In the genomic region with DNA sequence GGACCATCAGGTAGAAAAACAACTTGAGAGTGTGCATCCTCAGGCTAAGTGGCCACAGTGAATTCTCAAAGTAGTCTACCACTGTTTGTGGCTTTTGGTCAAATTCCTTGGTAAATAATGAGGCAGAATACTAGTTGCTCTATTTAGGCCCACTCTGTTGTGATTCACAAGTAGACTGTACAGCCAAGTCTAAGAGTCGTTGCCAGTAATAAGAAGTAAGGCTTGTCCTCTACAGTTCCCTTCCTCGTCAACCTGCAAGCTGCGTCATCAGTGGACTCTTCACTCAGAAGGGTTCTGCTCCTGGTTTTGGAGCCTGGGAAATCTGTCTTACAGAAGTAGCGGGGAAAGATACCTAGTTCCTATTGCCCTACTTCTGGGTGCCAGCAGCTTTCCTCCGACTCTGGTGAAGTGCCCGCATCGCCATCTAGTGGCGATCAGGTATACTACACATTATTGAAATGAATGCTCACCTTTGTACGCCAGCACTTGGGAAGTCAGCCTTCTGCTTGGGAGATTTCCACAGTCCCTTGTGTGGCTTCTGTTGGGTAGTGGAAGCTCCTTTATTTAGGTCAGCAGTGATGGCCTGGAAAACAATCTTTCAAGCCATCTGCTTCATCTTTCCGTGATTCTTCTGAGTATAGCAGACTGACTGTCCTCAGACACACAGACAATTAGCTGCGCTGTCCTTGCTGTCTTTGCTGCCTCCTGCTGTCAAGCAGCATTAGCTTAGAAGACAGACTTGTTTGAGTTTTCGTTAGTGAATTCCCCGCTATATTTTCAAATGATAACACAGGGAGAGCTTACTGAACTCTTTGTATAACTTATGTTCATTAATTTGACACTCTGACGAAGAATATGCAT, we compare ENCODE assay signal across 9 mouse cellular contexts.
DNase-seq lines count a peak whose midpoint lies in the region; ATAC-seq and TF ChIP-seq lines count a peak whose summit lies in the region.
"Had no signal": no experiment of that assay in that cellular context is flagged by ENCODE, and none has a peak within 500 bp of the region (broad histone marks: within the 10 kb centered on the region; RNA-seq: fewer than 3 reads in every experiment).

No protein-coding gene starts in this region.

- no peak overlapping the region for H3K27ac ChIP-seq in ES-E14 (ENCODE audit: insufficient read depth, low read depth, low read length, poor library complexity, severe bottlenecking)
- H3K27ac ChIP-seq in forebrain, embryonic 13.5 days = no peak overlapping the region
- no peak overlapping the region for H3K27ac ChIP-seq in liver, postnatal 0 days (ENCODE audit: low read depth)
- H3K27ac ChIP-seq in thymus, adult 2 months (ENCODE audit: control insufficient read depth, insufficient read depth, low read length) = no peak overlapping the region

- TF ChIP-seq POLR2A in thymus, adult 2 months (IDR thresholded peaks at IDR 0.05; ENCODE audit: control insufficient read depth, extremely low read depth, insufficient read depth, low read length, poor library complexity) = no peak

- DNase-seq in ES-E14 (ENCODE audit: low read depth, low spot score) = peak; percentile 81
- peak; percentile 80 to 83 for DNase-seq in heart, postnatal 14 days
- DNase-seq in kidney, postnatal 4 days = peak; percentile 75 to 83
- DNase-seq in liver, postnatal 0 days = peak; percentile 66
- DNase-seq in thymus, adult 2 months = peak; percentile 67

- peak overlapping the region; percentile 33; the same call in 1 of the 2 replicates for H3K4me2 ChIP-seq in forebrain, embryonic 13.5 days
- H3K4me2 ChIP-seq in liver, postnatal 0 days (ENCODE audit: low read depth, low read length) = no peak overlapping the region

- intact Hi-C loops in heart, postnatal 14 days (cut with DNase I) = loop anchor here (1.0 to 10.0 kb wide), 2 partner anchors 252 to 439 kb away; no protein-coding TSS in a partner anchor

- no peaks in the 10 kb centered on the region for H3K9me3 ChIP-seq in ES-E14 (ENCODE audit: control insufficient read depth, insufficient read depth, low read depth, low read length)
- no peaks in the 10 kb centered on the region for H3K9me3 ChIP-seq in forebrain, embryonic 13.5 days (replicated peaks)
- no peaks in the 10 kb centered on the region for H3K9me3 ChIP-seq in liver, postnatal 0 days (ENCODE audit: low read length)

- no peak overlapping the region for H3K4me3 ChIP-seq in ES-E14 (ENCODE audit: insufficient read depth in 1 of 2, low read depth in 1 of 2, low read length in 2 of 2, poor library complexity in 1 of 2, severe bottlenecking in 1 of 2)
- no peak overlapping the region for H3K4me3 ChIP-seq in forebrain, embryonic 13.5 days
- H3K4me3 ChIP-seq in liver, postnatal 0 days (ENCODE audit: low read depth, low read length) = no peak overlapping the region
- no peak overlapping the region for H3K4me3 ChIP-seq in thymus, adult 2 months (ENCODE audit: control insufficient read depth, insufficient read depth, low read length)
- H3K4me3 ChIP-seq: megakaryocyte, embryonic 14.5 days had no signal

- 33% methylated on average over 14 of the region's 14 CpGs for WGBS in forebrain, embryonic 13.5 days
- 36% methylated on average over 14 of the region's 14 CpGs for WGBS in liver, postnatal 0 days (ENCODE audit: insufficient replicate concordance)
- 44% methylated on average over 14 of the region's 14 CpGs for WGBS in thymus, adult 2 months

- ATAC-seq in cerebellum, adult (ENCODE audit: insufficient number of reproducible peaks, low FRiP score, low TSS enrichment) = peak; percentile 89
- peak; percentile 77 for ATAC-seq in forebrain, embryonic 13.5 days
- ATAC-seq in liver, postnatal 0 days = no peak; the same call in 1 of the 2 replicates
- ATAC-seq in neutrophil, adult 5-6 weeks (ENCODE audit: extremely low read depth, insufficient number of reproducible peaks, low FRiP score, poor library complexity, severe bottlenecking) = peak; percentile 89

- H3K9ac ChIP-seq in ES-E14 (ENCODE audit: insufficient read depth, low read depth, low read length, poor library complexity, severe bottlenecking) = no peak overlapping the region
- H3K9ac ChIP-seq in forebrain, embryonic 13.5 days = no peak overlapping the region
- H3K9ac ChIP-seq in liver, postnatal 0 days (replicated peaks) = no peak overlapping the region

- TF ChIP-seq CTCF in liver, postnatal 0 days (IDR thresholded peaks at IDR 0.05; ENCODE audit: low read depth) = peak; percentile 90
- peak; percentile 50; the same call in 1 of the 2 replicates for TF ChIP-seq CTCF in thymus, adult 2 months (IDR thresholded peaks at IDR 0.05; ENCODE audit: borderline replicate concordance, control insufficient read depth, extremely low read depth, insufficient read depth, low read length, poor library complexity)

- no peaks in the 10 kb centered on the region for H3K27me3 ChIP-seq in forebrain, embryonic 13.5 days
- no peaks in the 10 kb centered on the region for H3K27me3 ChIP-seq in liver, postnatal 0 days (ENCODE audit: insufficient read depth, low read length)
- H3K27me3 ChIP-seq in thymus, adult 2 months (ENCODE audit: control insufficient read depth, insufficient read depth, low read length) = no peaks in the 10 kb centered on the region
- H3K27me3 ChIP-seq: megakaryocyte, embryonic 14.5 days had no signal

- in situ Hi-C loops in ES-E14 (cut with MboI; ENCODE audit: low sequenced_read_pairs in 2 of 2, unreplicated experiment in 2 of 2) = loop anchor here in 1 of 2 experiments (10.0 to 25.0 kb wide), 2 partner anchors 242 to 445 kb away; no protein-coding TSS in a partner anchor

- H3K4me1 ChIP-seq in ES-E14 (ENCODE audit: control insufficient read depth in 2 of 2, insufficient read depth in 2 of 2, low read length in 2 of 2, poor library complexity in 1 of 2) = peaks cover 7 to 18% of the 10 kb centered on the region in 2 experiments
- H3K4me1 ChIP-seq in forebrain, embryonic 13.5 days = no peaks in the 10 kb centered on the region
- H3K4me1 ChIP-seq in liver, postnatal 0 days (ENCODE audit: insufficient read depth) = no peaks in the 10 kb centered on the region
- no peaks in the 10 kb centered on the region for H3K4me1 ChIP-seq in thymus, adult 2 months (replicated peaks; ENCODE audit: control insufficient read depth, insufficient read depth, low read length)
- H3K4me1 ChIP-seq: megakaryocyte, embryonic 14.5 days had no signal

- no peak for TF ChIP-seq EP300 in liver, postnatal 0 days (IDR thresholded peaks at IDR 0.05; ENCODE audit: low read depth)

- H3K36me3 ChIP-seq in ES-E14 (ENCODE audit: control insufficient read depth, insufficient read depth, low read length, poor library complexity, severe bottlenecking) = no peaks in the 10 kb centered on the region; the same call in 1 of the 2 replicates
- H3K36me3 ChIP-seq in forebrain, embryonic 13.5 days (ENCODE audit: poor library complexity, severe bottlenecking) = no peaks in the 10 kb centered on the region
- H3K36me3 ChIP-seq in liver, postnatal 0 days (replicated peaks; ENCODE audit: insufficient read depth, low read length) = 0 out of 2 replicates have a peak, but pooled peaks cover 3% of the 10 kb centered on the region
- no peaks in the 10 kb centered on the region for H3K36me3 ChIP-seq in thymus, adult 2 months (ENCODE audit: control insufficient read depth, insufficient read depth, low read length)

TF ChIP-seq in ES-E14, 5 proteins besides CTCF, POLR2A, EP300 and RAD21:
- TF ChIP-seq CHD2 (IDR thresholded peaks at IDR 0.05; ENCODE audit: low read depth, low read length) = no peak
- no peak for TF ChIP-seq MAFK (IDR thresholded peaks at IDR 0.05; ENCODE audit: insufficient read depth, low read depth, low read length)
- TF ChIP-seq ZC3H11A (IDR thresholded peaks at IDR 0.05; ENCODE audit: borderline replicate concordance, low read depth, low read length) = peak; percentile 76; the same call in 1 of the 2 replicates
- TF ChIP-seq ZNF384 (IDR thresholded peaks at IDR 0.05; ENCODE audit: low read depth, low read length) = no peak
- no peak for TF ChIP-seq HCFC1 (IDR thresholded peaks at IDR 0.05; ENCODE audit: borderline replicate concordance, insufficient read depth, low read length)
